Mouse (Mus musculus): Measurements from ENCODE around the gene Mettl16.
A peak's percentile ranks its signal among the peaks of the same experiment; 100 is the strongest.
"Not testable (repeated sequence)": the region's sequence is repeated elsewhere in the genome, so short reads cannot be mapped to it uniquely, and the experiment has no call there.

The Mettl16 gene

GRCm38 (mm10) chr11:74772386-74772785 is 1.8 kb downstream of the Mettl16 start:
- no peak for DNase-seq (ENCODE audit: low read depth in 1 of 2, low spot score in 2 of 2)

GRCm38 (mm10) chr11:74792874-74793273 is 22.2 kb downstream of the Mettl16 start:
- DNase-seq (ENCODE audit: low read depth in 1 of 2, low spot score in 2 of 2): no peak

GRCm38 (mm10) chr11:74800658-74801057 is 30.0 kb downstream of the Mettl16 start:
- no peak for DNase-seq (ENCODE audit: low read depth in 1 of 2, low spot score in 2 of 2)

- no peak for DNase-seq (ENCODE audit: low read depth in 1 of 2, low spot score in 2 of 2)
Measured at GRCm38 (mm10) chr11:74804081-74804627, 33.5 kb downstream of the Mettl16 start.

- no peak for DNase-seq (ENCODE audit: low read depth in 1 of 2, low spot score in 2 of 2)
Measured at GRCm38 (mm10) chr11:74807246-74807882, 36.7 kb downstream of the Mettl16 start.

- no peak for DNase-seq (ENCODE audit: low read depth in 1 of 2, low spot score in 2 of 2)
Measured at GRCm38 (mm10) chr11:74808251-74808853, 37.7 kb downstream of the Mettl16 start.

- no peak for DNase-seq (ENCODE audit: low read depth in 1 of 2, low spot score in 2 of 2)
Measured at GRCm38 (mm10) chr11:74810134-74810533, 39.5 kb downstream of the Mettl16 start.

GRCm38 (mm10) chr11:74811027-74811426 is 40.4 kb downstream of the Mettl16 start:
- DNase-seq (ENCODE audit: low read depth in 1 of 2, low spot score in 2 of 2): not testable (repeated sequence)

GRCm38 (mm10) chr11:74811538-74811937 is 40.9 kb downstream of the Mettl16 start:
- no peak for DNase-seq (ENCODE audit: low read depth in 1 of 2, low spot score in 2 of 2)

- no peak for DNase-seq (ENCODE audit: low read depth in 1 of 2, low spot score in 2 of 2)
Measured at GRCm38 (mm10) chr11:74815795-74816194, 45.2 kb downstream of the Mettl16 start.

- DNase-seq (ENCODE audit: low read depth in 1 of 2, low spot score in 2 of 2): no peak
Measured at GRCm38 (mm10) chr11:74820921-74821320, 50.3 kb downstream of the Mettl16 start.

GRCm38 (mm10) chr11:74821463-74821862 is 50.8 kb downstream of the Mettl16 start:
- DNase-seq (ENCODE audit: low read depth in 1 of 2, low spot score in 2 of 2): peak in 1 of 2 experiments; percentile 4

- DNase-seq (ENCODE audit: low read depth in 1 of 2, low spot score in 2 of 2): no peak
Measured at GRCm38 (mm10) chr11:74822746-74823440, 52.3 kb downstream of the Mettl16 start.

- peak in 1 of 2 experiments; percentile 29 for DNase-seq (ENCODE audit: low read depth in 1 of 2, low spot score in 2 of 2)
Measured at GRCm38 (mm10) chr11:74826151-74826550, 55.5 kb downstream of the Mettl16 start.

GRCm38 (mm10) chr11:74826702-74827101 is 56.1 kb downstream of the Mettl16 start:
- DNase-seq (ENCODE audit: low read depth in 1 of 2, low spot score in 2 of 2): peak in 1 of 2 experiments; percentile 7

GRCm38 (mm10) chr11:74827791-74828403 is 57.3 kb downstream of the Mettl16 start:
- no peak for DNase-seq (ENCODE audit: low read depth in 1 of 2, low spot score in 2 of 2)

- peak; percentile 27 to 46 for DNase-seq (ENCODE audit: low read depth in 1 of 2, low spot score in 2 of 2)
Measured at GRCm38 (mm10) chr11:74828404-74828931, 57.8 kb downstream of the Mettl16 start.

- no peak for DNase-seq (ENCODE audit: low read depth in 1 of 2, low spot score in 2 of 2)
Measured at GRCm38 (mm10) chr11:74828965-74829550, 58.4 kb downstream of the Mettl16 start.

GRCm38 (mm10) chr11:74829812-74830211 is 59.2 kb downstream of the Mettl16 start:
- DNase-seq (ENCODE audit: low read depth in 1 of 2, low spot score in 2 of 2): peak; percentile 91 to 94

- DNase-seq (ENCODE audit: low read depth in 1 of 2, low spot score in 2 of 2): peak; percentile 99
Measured at GRCm38 (mm10) chr11:74830256-74831161, 59.9 kb downstream of the Mettl16 start, which contains the start of gene Mnt. Mnt (plus strand) TSS chr11:74830920.
